Mouse (Mus musculus) ES-Bruce4 (cell line): ENCODE data around the gene Fads2. TPM values are rescaled to one million over a fixed set of nuclear protein-coding genes. Genes with fewer than 3 reads are reported as not detected.

Experiments used
- H3K27ac ChIP-seq: 2 replicates; pipeline ENCODE4 v1.5.1; 2012; ENCODE audit warnings: low read length, inconsistent platforms; ENCODE audit not compliant: insufficient read depth
- H3K27me3 ChIP-seq: 2 replicates; pipeline ENCODE4 v1.6.1; 2012; ENCODE audit warnings: mild to moderate bottlenecking, low read length, inconsistent platforms; ENCODE audit not compliant: control insufficient read depth, poor library complexity, insufficient read depth, severe bottlenecking
- H3K36me3 ChIP-seq: 2 replicates; pipeline ENCODE4 v1.6.1; 2012; ENCODE audit warnings: inconsistent platforms, mild to moderate bottlenecking, low read length, moderate library complexity; ENCODE audit not compliant: control insufficient read depth, poor library complexity, insufficient read depth, severe bottlenecking
- H3K4me1 ChIP-seq: one replicate; pipeline ENCODE4 v1.8.1; 2011; ENCODE audit warnings: low read length; ENCODE audit not compliant: control insufficient read depth, insufficient read depth
- H3K4me3 ChIP-seq: 2 replicates; pipeline ENCODE4 v1.5.1; 2011; ENCODE audit warnings: low read depth, mild to moderate bottlenecking, low read length
- H3K9ac ChIP-seq: 2 replicates; pipeline ENCODE4 v1.6.1; 2012; ENCODE audit warnings: low read depth, mild to moderate bottlenecking, inconsistent platforms; ENCODE audit not compliant: poor library complexity, severe bottlenecking
- H3K9me3 ChIP-seq: replicated peaks from 2 replicates; pipeline ENCODE4 v1.6.1; 2012; ENCODE audit warnings: mild to moderate bottlenecking, low read length, inconsistent platforms; ENCODE audit not compliant: control insufficient read depth, poor library complexity, insufficient read depth, severe bottlenecking
- CTCF ChIP-seq: IDR thresholded peaks from one replicate; pipeline ENCODE4 v1.8.1; 2011; ENCODE audit warnings: low read depth, low read length
- EP300 ChIP-seq: IDR thresholded peaks from 2 replicates; pipeline ENCODE4 v1.6.1; 2011; ENCODE audit warnings: low read depth, low read length; ENCODE audit not compliant: insufficient read depth
- POLR2A ChIP-seq: IDR thresholded peaks from one replicate; pipeline ENCODE4 v1.8.1; 2011; ENCODE audit warnings: low read length; ENCODE audit not compliant: insufficient read depth
- polyA plus RNA-seq: library from polyadenylated mRNA; stranded (reverse); fragments of >200 nt; gene quantifications from 2 replicates; pipeline ENCODE4 v1.2.4, GENCODE M21; 2011; ENCODE audit warnings: low read depth; ENCODE audit not compliant: missing spikeins, insufficient read depth, insufficient read length

Gene Fads2
- polyA plus RNA-seq, 1 experiment, result 104 TPM

DNA sequence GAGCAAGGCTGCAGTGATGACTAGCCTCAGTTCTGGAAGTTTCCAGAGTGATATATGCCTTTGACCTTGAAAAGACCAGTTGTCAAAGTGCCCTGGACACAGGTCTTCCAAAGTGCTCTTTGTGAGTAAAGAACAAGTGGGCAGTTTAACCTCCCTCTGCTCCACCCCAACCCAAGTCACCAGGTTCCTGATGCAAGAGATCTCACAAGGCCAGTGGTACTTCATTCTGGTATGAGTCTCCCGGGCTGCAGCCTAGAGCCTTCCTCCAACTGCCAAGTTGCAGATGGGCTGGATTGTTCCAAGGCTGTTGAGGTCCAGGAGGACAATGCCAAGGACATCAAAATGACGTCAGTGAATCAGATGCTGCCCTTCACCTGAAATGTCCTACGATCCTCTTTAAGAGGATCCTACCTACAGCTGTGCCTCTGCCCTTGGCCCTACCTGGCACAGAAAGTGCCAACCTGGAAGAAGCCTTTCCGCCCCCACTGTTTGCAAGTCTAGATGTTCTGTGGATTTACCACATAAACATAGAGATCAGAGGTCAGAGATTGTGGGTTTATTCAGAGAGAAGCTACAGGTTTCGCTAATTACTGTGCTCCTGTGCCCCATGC is 20.6 kb upstream of the Fads2 start:
- TF ChIP-seq POLR2A (no peak), EP300 (no peak), CTCF (no peak)
- Histone ChIP-seq H3K4me3 (no peak overlapping the region), H3K27me3 (no peaks in the 10 kb centered on the region), H3K9ac (no peak overlapping the region), H3K36me3 (no peaks in the 10 kb centered on the region), H3K4me1 (no peaks in the 10 kb centered on the region), H3K9me3 (no peaks in the 10 kb centered on the region), H3K27ac (no peak overlapping the region)

DNA sequence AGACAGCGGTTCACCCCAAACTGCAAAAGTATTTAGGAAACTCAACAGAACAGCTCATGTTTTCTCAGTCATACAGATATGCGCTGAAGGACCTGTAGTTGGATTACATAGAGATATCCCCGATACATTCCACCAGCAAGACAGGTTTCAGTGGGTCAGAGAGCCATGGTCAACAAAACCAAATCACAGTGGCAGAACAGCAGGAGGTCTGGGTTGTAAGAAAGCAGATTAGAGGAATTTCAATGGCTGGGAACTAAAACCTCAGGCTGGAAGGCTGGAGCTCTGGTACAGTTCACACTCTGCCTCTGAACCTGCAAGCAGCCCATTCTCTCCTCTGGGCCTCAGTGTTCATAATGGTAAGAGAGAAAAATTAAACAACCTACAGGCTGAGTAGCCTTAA is 15.1 kb upstream of the Fads2 start:
- TF ChIP-seq POLR2A (no peak), CTCF (no peak), EP300 (no peak)
- Histone ChIP-seq H3K9ac (no peak overlapping the region), H3K27ac (no peak overlapping the region), H3K9me3 (no peaks in the 10 kb centered on the region), H3K36me3 (no peaks in the 10 kb centered on the region), H3K4me1 (no peaks in the 10 kb centered on the region), H3K27me3 (no peaks in the 10 kb centered on the region), H3K4me3 (no peak overlapping the region)

DNA sequence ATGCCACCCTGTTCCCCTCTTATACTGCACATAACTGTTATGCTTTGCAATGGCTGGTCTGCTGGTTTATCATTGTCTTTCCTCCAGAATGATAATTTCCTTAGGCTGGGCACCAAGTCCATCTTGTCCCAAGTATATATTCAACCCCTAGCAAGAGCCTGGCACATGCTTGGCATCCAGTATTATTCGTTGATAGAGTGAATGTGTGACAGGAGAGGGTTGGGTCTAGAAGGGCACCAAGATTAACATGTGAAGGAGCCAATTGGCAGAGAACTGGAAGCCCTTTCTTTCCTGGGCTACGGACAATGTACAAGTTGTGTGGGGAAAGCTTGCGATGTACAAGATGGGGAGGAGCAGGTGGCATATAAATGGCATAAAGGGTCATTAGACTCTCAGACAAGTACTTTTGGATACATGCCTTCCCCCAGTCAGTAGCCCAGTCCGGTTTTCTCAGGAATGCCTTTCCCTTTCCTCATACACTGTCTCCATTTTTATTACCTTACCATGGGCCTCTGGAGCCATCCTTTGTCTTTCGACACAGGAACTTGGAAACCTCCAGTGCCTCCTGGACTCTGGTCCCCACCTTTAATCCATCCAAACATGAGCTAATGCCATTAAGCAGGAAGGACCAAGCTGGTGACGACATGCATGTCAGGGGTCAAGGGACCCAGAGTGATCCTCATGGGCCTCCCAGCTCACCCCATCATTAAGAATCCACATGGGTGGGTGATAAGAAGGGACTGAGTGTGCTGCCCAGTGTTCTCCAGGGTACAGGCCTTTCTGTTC is 14.0 kb upstream of the Fads2 start:
- Histone ChIP-seq H3K27me3 (no peaks in the 10 kb centered on the region), H3K27ac (no peak overlapping the region), H3K9ac (no peak overlapping the region), H3K4me3 (no peak overlapping the region), H3K9me3 (no peaks in the 10 kb centered on the region), H3K36me3 (no peaks in the 10 kb centered on the region), H3K4me1 (no peaks in the 10 kb centered on the region)
- TF ChIP-seq EP300 (no peak), CTCF (no peak), POLR2A (no peak)

DNA sequence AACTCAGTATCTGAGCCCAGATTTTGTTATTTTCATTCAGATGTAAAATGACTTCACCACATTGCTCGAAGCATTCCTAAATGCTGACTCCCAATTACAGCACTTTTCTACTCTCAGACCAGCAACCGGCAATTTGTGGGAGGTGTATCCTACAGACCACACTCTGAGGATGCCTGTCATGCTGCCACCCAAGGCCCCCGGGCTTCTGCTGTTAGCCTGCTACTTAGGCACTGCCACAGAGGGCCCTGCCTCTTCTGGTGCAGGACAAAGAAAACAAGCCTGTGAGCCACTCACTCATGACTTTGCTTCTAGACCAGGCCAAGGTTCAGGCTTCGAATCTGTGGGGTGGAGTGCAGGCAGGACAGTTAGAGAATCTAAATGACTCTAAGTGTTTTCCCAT is 11.4 kb upstream of the Fads2 start:
- H3K9ac ChIP-seq, result no peak overlapping the region
- no peaks in the 10 kb centered on the region for H3K4me1 ChIP-seq
- TF ChIP-seq EP300, result no peak
- TF ChIP-seq CTCF, result no peak
- no peak for TF ChIP-seq POLR2A
- no peaks in the 10 kb centered on the region for H3K9me3 ChIP-seq
- no peak overlapping the region for H3K27ac ChIP-seq
- H3K27me3 ChIP-seq, result no peaks in the 10 kb centered on the region
- no peak overlapping the region for H3K4me3 ChIP-seq
- H3K36me3 ChIP-seq, result no peaks in the 10 kb centered on the region

DNA sequence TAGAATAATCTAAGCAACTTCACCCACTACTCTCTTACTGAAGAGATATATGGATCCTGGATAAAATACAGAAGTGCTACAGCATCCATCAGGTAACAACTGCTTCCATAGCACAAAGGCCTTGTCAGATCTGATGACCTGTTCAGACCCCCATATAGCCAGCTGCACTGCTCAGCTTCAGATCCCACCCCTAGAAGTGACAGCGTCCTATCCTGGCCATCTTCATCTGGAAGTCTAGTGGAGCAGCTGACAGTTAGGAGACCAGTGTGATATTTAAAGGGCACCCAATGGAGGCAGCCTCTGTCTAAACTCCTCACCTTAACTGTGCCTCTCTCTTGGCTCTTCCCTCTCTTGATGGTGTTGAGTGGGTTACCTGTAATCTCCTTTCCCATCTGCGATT is 7.1 kb upstream of the Fads2 start:
- Histone ChIP-seq H3K36me3 (no peaks in the 10 kb centered on the region), H3K9ac (no peak overlapping the region), H3K4me1 (no peaks in the 10 kb centered on the region), H3K27ac (no peak overlapping the region), H3K9me3 (no peaks in the 10 kb centered on the region), H3K4me3 (no peak overlapping the region), H3K27me3 (no peaks in the 10 kb centered on the region)
- TF ChIP-seq CTCF (no peak), EP300 (no peak), POLR2A (no peak)

DNA sequence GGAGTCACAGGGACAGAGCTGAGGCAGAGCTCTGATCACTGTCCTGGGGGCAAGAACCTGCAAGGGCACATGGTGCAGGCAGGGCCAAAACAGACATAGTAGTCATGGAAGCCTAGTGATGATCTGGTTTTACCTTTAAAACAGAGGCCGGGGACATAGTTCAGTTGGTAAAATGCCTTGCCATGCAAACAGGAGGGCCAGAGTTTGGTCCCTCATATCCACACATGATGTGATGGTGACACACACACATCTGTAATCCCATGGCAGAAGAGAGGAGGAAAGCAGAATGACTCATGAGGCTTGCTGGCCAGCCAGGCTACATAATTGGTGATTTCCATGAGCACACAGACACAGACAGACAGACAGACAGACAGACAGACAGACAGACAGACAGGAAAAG is 6.6 kb upstream of the Fads2 start:
- Histone ChIP-seq H3K36me3 (no peaks in the 10 kb centered on the region), H3K4me3 (no peak overlapping the region)

More for the DNA sequence above, 6.6 kb upstream of the Fads2 start:
- H3K9ac ChIP-seq, result no peak overlapping the region
- H3K4me1 ChIP-seq, result no peaks in the 10 kb centered on the region
- H3K27me3 ChIP-seq, result no peaks in the 10 kb centered on the region
- H3K27ac ChIP-seq, result no peak overlapping the region
- TF ChIP-seq POLR2A, result no peak
- TF ChIP-seq CTCF, result no peak
- TF ChIP-seq EP300, result no peak
- no peaks in the 10 kb centered on the region for H3K9me3 ChIP-seq
